Mouse (Mus musculus): ENCODE measurements around the gene Lpcat2. TPM values are rescaled to one million over a fixed set of nuclear protein-coding genes. Genes with fewer than 3 reads are reported as not detected.
"Not testable (repeated sequence)": the region's sequence is repeated elsewhere in the genome, so short reads cannot be mapped to it uniquely, and the experiment has no call there.

Gene Lpcat2
- polyA plus RNA-seq, 1 experiment from 2014 or later, result 4.3 TPM

DNA sequence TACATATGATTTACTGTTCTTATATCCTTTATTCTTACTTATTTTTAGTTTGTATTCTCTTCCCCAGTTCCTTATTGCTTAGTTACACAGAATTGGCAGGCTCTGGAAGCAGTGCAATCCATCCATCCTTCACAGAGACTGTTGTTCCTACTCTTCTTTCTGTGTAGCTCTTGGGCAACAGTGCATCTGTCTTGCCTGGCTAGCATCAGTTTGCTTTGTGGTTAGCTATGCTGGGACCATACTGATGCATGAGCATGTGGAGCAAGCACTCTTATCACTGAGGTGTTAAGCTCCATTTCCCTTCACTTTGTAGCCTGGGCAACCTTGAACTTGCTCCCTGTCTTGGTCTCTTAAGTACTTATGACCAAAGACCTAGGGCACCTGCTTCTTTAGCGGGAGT lies 6.8 kb downstream of the Lpcat2 start:
- no peaks in the 10 kb centered on the region for H3K36me3 ChIP-seq (ENCODE audit: control insufficient read depth, insufficient read depth, low read length)
- no peaks in the 10 kb centered on the region for H3K9me3 ChIP-seq (ENCODE audit: control insufficient read depth, low read length)
- ATAC-seq (replicated peaks; ENCODE audit: low FRiP score), result no peak
- no peaks in the 10 kb centered on the region for H3K27me3 ChIP-seq (replicated peaks; ENCODE audit: control insufficient read depth, insufficient read depth, low read length)
- no peak overlapping the region for H3K9ac ChIP-seq (ENCODE audit: low read depth, low read length)
- no peak overlapping the region for H3K4me3 ChIP-seq (ENCODE audit: low read depth, low read length)
- H3K27ac ChIP-seq (ENCODE audit: low read depth, low read length), result no peak overlapping the region
- no peaks in the 10 kb centered on the region for H3K4me1 ChIP-seq (replicated peaks; ENCODE audit: control insufficient read depth, insufficient read depth, low read length)
- WGBS, result 94% methylated on average over 1 of the region's 1 CpGs
- no peak for DNase-seq (ENCODE audit: low spot score)
- no peak overlapping the region for H3K4me2 ChIP-seq

DNA sequence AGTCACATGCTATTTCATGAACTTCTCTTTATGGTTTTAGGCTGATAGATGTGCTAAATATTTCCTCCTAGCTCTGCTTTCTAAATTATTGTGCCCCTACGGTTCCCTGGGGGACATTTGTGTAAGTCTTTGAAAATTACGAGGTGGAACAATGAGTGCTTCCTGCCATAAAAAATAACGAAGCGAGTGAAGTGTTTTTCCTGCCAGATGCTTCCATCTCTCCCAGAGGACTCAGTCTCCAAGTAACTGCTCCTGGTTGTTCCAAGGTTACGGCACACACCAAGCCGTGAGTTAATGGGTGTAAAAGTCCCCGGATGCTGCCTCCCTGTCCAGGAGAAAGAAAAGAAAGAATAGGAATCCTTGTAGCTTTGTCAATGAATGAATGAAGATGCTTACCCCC lies 15.1 kb downstream of the Lpcat2 start:
- H3K9me3 ChIP-seq (ENCODE audit: control insufficient read depth, low read length), result no peaks in the 10 kb centered on the region
- H3K9ac ChIP-seq (ENCODE audit: low read depth, low read length), result no peak overlapping the region

DNA sequence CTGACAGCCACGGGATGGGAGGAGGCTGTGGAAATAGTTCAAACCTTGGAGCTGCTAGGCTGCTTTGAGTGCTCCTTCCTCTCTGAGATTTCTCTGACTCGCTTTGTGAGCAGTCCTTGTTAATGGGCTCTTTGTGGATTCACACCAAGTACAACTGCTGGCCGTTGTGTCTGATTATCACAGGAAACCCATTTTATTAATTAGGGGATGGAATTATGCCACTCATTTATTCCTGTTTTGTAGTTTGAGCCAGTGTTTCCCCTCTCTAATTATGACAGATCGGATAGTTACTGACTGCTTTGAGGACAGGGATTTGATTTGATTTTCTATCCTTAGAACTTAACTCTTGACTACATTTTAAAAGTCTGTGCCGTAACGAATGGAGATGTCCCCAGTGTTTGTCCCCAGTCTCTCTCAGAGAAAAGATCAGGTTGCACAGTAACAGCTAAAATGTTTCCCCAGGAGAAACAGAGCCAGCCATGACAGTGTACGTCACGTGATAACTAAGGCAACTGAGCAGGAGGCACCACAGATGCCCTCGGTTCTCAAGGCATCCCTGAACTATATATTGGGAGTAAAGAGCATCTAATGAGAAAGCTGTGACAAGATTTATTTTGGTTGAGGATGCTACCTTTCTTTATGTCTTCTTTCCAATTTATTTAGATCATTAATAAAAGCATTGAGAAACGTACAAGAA lies 17.1 kb downstream of the Lpcat2 start:
- Histone ChIP-seq H3K9ac (ENCODE audit: low read depth, low read length) (no peak overlapping the region), H3K27me3 (replicated peaks; ENCODE audit: control insufficient read depth, insufficient read depth, low read length) (no peaks in the 10 kb centered on the region), H3K4me1 (replicated peaks; ENCODE audit: control insufficient read depth, insufficient read depth, low read length) (no peaks in the 10 kb centered on the region), H3K4me3 (ENCODE audit: low read depth, low read length) (no peak overlapping the region), H3K9me3 (ENCODE audit: control insufficient read depth, low read length) (no peaks in the 10 kb centered on the region), H3K27ac (ENCODE audit: low read depth, low read length) (no peak overlapping the region), H3K4me2 (no peak overlapping the region), H3K36me3 (ENCODE audit: control insufficient read depth, insufficient read depth, low read length) (no peaks in the 10 kb centered on the region)
- ATAC-seq (replicated peaks; ENCODE audit: low FRiP score) (no peak), DNase-seq (ENCODE audit: low spot score) (no peak)
- 75% methylated on average over 10 of the region's 10 CpGs for WGBS

More for the DNA sequence above, 15.1 kb downstream of the Lpcat2 start:
- ATAC-seq (replicated peaks; ENCODE audit: low FRiP score), result no peak
- no peaks in the 10 kb centered on the region for H3K27me3 ChIP-seq (replicated peaks; ENCODE audit: control insufficient read depth, insufficient read depth, low read length)
- H3K36me3 ChIP-seq (ENCODE audit: control insufficient read depth, insufficient read depth, low read length), result no peaks in the 10 kb centered on the region
- H3K4me3 ChIP-seq (ENCODE audit: low read depth, low read length), result no peak overlapping the region
- WGBS, result 81% methylated on average over 7 of the region's 7 CpGs
- H3K4me2 ChIP-seq, result no peak overlapping the region
- H3K27ac ChIP-seq (ENCODE audit: low read depth, low read length), result no peak overlapping the region
- H3K4me1 ChIP-seq (replicated peaks; ENCODE audit: control insufficient read depth, insufficient read depth, low read length), result no peaks in the 10 kb centered on the region
- no peak for DNase-seq (ENCODE audit: low spot score)

DNA sequence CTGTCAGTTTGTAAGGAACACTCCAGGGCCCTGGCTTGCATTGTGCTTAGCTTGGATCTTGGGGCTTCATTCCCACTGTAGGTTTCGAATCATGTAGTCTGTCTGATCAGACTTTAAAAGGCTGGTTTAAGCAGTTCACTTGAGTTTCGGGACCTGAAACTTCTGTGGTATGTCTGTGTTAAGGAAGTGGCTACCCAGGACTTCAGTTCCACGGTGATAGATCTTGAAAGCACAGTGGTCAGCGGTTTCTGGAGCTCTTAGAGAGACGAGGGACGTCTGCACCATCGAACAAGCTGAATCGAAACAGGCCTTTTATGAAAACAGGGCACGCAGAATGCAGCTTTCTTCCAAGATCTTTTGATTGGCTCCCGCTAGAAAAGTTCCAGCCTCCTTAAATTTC lies 20.7 kb downstream of the Lpcat2 start:
- no peak for DNase-seq (ENCODE audit: low spot score)
- H3K27me3 ChIP-seq (replicated peaks; ENCODE audit: control insufficient read depth, insufficient read depth, low read length), result no peaks in the 10 kb centered on the region
- H3K36me3 ChIP-seq (ENCODE audit: control insufficient read depth, insufficient read depth, low read length), result no peaks in the 10 kb centered on the region
- no peak overlapping the region for H3K9ac ChIP-seq (ENCODE audit: low read depth, low read length)
- no peak overlapping the region for H3K4me2 ChIP-seq
- no peak for ATAC-seq (replicated peaks; ENCODE audit: low FRiP score)
- WGBS, result 82% methylated on average over 10 of the region's 10 CpGs
- H3K27ac ChIP-seq (ENCODE audit: low read depth, low read length), result no peak overlapping the region
- H3K4me1 ChIP-seq (replicated peaks; ENCODE audit: control insufficient read depth, insufficient read depth, low read length), result no peaks in the 10 kb centered on the region
- H3K4me3 ChIP-seq (ENCODE audit: low read depth, low read length), result no peak overlapping the region
- H3K9me3 ChIP-seq (ENCODE audit: control insufficient read depth, low read length), result no peaks in the 10 kb centered on the region

DNA sequence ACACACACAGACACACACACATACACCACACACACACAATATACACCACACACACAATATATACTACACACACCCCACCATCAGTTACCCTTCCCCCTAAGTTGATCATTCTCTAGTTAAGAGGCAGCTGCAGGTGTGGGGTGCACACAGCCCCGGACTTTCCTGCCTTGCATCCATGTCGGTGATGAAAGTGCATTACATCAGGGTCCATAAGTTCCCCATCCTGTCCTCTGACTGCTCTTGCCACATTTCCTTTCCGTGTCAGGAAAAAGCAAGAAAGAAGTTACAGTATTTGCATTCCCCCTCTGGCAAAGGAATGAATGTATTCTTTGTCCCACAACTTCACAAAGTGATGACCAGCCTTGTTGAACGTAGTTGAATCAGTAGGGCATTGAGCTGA lies 26.1 kb downstream of the Lpcat2 start:
- Histone ChIP-seq H3K4me1 (replicated peaks; ENCODE audit: control insufficient read depth, insufficient read depth, low read length) (no peaks in the 10 kb centered on the region), H3K9ac (ENCODE audit: low read depth, low read length) (no peak overlapping the region), H3K27ac (ENCODE audit: low read depth, low read length) (no peak overlapping the region), H3K4me2 (no peak overlapping the region), H3K36me3 (ENCODE audit: control insufficient read depth, insufficient read depth, low read length) (no peaks in the 10 kb centered on the region), H3K9me3 (ENCODE audit: control insufficient read depth, low read length) (no peaks in the 10 kb centered on the region), H3K27me3 (replicated peaks; ENCODE audit: control insufficient read depth, insufficient read depth, low read length) (no peaks in the 10 kb centered on the region), H3K4me3 (ENCODE audit: low read depth, low read length) (no peak overlapping the region)
- DNase-seq (ENCODE audit: low spot score) (no peak), ATAC-seq (replicated peaks; ENCODE audit: low FRiP score) (no peak)
- 65% methylated on average over 4 of the region's 4 CpGs for whole genome bisulfite sequencing

DNA sequence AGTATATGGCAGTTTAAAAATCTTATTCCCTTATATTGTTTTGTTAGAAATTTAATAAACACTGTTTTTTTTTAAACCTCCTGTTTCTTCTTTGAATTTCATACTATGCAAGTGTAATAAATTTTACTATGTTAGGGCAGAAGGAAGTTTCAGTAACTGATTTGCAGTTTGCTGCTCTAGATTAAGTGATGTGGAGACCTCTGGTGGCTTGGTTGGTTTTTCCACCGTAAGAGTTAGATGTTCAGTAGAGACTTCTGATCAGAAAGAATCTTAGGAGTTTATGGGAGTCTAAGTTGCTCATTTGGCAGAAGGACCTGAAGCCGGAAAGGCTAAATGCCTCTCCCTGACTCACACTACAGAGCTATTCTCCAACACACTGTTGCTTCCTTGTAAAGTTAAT lies 28.6 kb downstream of the Lpcat2 start:
- no peak overlapping the region for H3K27ac ChIP-seq (ENCODE audit: low read depth, low read length)
- no peak overlapping the region for H3K4me3 ChIP-seq (ENCODE audit: low read depth, low read length)
- H3K4me2 ChIP-seq, result no peak overlapping the region
- no peak overlapping the region for H3K9ac ChIP-seq (ENCODE audit: low read depth, low read length)
- no peaks in the 10 kb centered on the region for H3K9me3 ChIP-seq (ENCODE audit: control insufficient read depth, low read length)
- no peaks in the 10 kb centered on the region for H3K27me3 ChIP-seq (replicated peaks; ENCODE audit: control insufficient read depth, insufficient read depth, low read length)
- H3K36me3 ChIP-seq (ENCODE audit: control insufficient read depth, insufficient read depth, low read length), result no peaks in the 10 kb centered on the region
- DNase-seq (ENCODE audit: low spot score) (no peak), ATAC-seq (replicated peaks; ENCODE audit: low FRiP score) (no peak)
- H3K4me1 ChIP-seq (replicated peaks; ENCODE audit: control insufficient read depth, insufficient read depth, low read length), result no peaks in the 10 kb centered on the region
- WGBS, result 79% methylated on average over 2 of the region's 2 CpGs

DNA sequence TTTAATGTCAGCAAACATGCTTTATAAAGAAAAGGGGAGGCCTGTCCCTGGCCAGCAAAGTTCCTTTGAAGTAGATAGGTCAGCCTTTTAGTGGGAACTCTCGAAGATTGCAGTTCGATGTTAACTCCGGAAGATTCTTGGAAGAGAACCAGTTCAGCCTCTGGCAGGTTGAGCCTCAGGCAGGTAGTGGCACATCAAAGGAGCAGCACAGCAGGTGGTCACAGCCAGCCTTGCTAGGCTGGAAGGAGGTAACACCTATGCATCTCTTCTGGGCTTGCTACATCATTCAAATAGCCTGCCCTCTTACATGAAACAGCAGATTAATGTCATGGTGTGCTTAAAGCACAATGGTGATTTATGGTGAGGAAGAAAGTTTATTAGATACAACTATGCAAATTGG lies 37.1 kb downstream of the Lpcat2 start:
- 66% methylated on average over 3 of the region's 3 CpGs for WGBS
- not testable (repeated sequence) for H3K9me3 ChIP-seq (ENCODE audit: control insufficient read depth, low read length); H3K36me3 ChIP-seq (ENCODE audit: control insufficient read depth, insufficient read depth, low read length); H3K4me1 ChIP-seq (replicated peaks; ENCODE audit: control insufficient read depth, insufficient read depth, low read length); ATAC-seq (replicated peaks; ENCODE audit: low FRiP score); H3K9ac ChIP-seq (ENCODE audit: low read depth, low read length); H3K4me2 ChIP-seq; DNase-seq (ENCODE audit: low spot score); H3K27ac ChIP-seq (ENCODE audit: low read depth, low read length); H3K27me3 ChIP-seq (replicated peaks; ENCODE audit: control insufficient read depth, insufficient read depth, low read length); H3K4me3 ChIP-seq (ENCODE audit: low read depth, low read length)

DNA sequence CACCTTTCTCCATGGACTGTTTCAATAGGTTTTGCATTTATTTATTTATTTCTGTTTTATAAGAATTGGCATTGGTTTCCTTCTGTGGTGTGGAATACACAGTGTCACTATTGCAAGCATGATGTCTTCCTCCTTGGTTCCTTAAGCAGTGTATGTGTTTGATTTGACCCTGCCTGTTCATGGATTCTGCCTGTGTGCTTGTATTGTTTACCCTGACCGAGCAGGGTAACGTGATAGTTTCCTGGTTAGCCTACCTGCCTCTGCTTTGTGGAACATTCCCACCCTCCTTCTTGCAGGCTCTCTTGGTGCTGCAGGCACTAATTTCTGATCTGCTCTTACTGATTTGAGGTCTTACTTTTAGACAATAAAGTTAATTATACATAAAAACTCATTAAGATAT lies 38.7 kb downstream of the Lpcat2 start:
- no peaks in the 10 kb centered on the region for H3K36me3 ChIP-seq (ENCODE audit: control insufficient read depth, insufficient read depth, low read length)
- H3K27me3 ChIP-seq (replicated peaks; ENCODE audit: control insufficient read depth, insufficient read depth, low read length), result no peaks in the 10 kb centered on the region
- H3K4me3 ChIP-seq (ENCODE audit: low read depth, low read length), result no peak overlapping the region
- H3K4me1 ChIP-seq (replicated peaks; ENCODE audit: control insufficient read depth, insufficient read depth, low read length), result no peaks in the 10 kb centered on the region
- H3K9ac ChIP-seq (ENCODE audit: low read depth, low read length), result no peak overlapping the region
- no peak overlapping the region for H3K4me2 ChIP-seq
- DNase-seq (ENCODE audit: low spot score) (no peak), ATAC-seq (replicated peaks; ENCODE audit: low FRiP score) (no peak)
- no peak overlapping the region for H3K27ac ChIP-seq (ENCODE audit: low read depth, low read length)
- no peaks in the 10 kb centered on the region for H3K9me3 ChIP-seq (ENCODE audit: control insufficient read depth, low read length)
- 77% methylated on average over 2 of the region's 2 CpGs for WGBS

DNA sequence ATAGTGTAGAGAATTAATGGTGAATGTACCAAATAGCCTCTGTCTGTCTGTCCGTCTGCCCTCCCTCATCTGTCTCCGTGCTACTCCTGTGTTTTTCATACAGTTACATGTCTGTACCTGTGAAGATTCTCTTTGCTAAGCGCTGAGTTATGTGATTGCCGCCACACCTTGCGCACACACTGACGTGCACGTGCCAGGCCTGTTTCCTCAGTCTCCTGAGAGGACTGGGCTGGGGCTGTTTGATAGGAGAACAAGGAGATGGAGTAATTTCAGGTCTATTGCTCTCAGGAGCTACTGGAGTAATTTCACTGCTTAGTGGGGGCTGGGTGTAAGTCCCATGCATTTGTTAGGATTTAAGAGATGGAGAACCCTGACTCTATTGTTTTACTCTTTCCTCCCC lies 39.9 kb downstream of the Lpcat2 start:
- H3K27me3 ChIP-seq (replicated peaks; ENCODE audit: control insufficient read depth, insufficient read depth, low read length), result no peaks in the 10 kb centered on the region
- no peaks in the 10 kb centered on the region for H3K4me1 ChIP-seq (replicated peaks; ENCODE audit: control insufficient read depth, insufficient read depth, low read length)
- H3K9ac ChIP-seq (ENCODE audit: low read depth, low read length), result no peak overlapping the region
- H3K27ac ChIP-seq (ENCODE audit: low read depth, low read length), result no peak overlapping the region
- H3K36me3 ChIP-seq (ENCODE audit: control insufficient read depth, insufficient read depth, low read length), result no peaks in the 10 kb centered on the region
- WGBS, result 90% methylated on average over 7 of the region's 7 CpGs
- DNase-seq (ENCODE audit: low spot score) (no peak), ATAC-seq (replicated peaks; ENCODE audit: low FRiP score) (no peak)
- no peak overlapping the region for H3K4me2 ChIP-seq
- no peak overlapping the region for H3K4me3 ChIP-seq (ENCODE audit: low read depth, low read length)
- H3K9me3 ChIP-seq (ENCODE audit: control insufficient read depth, low read length), result no peaks in the 10 kb centered on the region
